Mouse (Mus musculus) gastrocnemius, postnatal 10 days (tissue): Measurements from ENCODE around the gene Fbxo17. TPM values are rescaled to one million over a fixed set of nuclear protein-coding genes. Genes with fewer than 3 reads are reported as not detected.
A peak's percentile ranks its signal among the peaks of the same experiment; 100 is the strongest.

ENCODE experiments used
- DNase-seq: peaks from one replicate; pipeline ENCODE4 v3.0.0; 2021; ENCODE audit warnings: mixed read lengths
- total RNA-seq, 2 experiments: library from RNA; stranded (reverse); gene quantifications; 2 replicates each; pipeline ENCODE4 v1.2.3; 2021

The Fbxo17 gene
- total RNA-seq, 2 experiments from 2014 or later: 12.2 to 13.5 TPM

DNA sequence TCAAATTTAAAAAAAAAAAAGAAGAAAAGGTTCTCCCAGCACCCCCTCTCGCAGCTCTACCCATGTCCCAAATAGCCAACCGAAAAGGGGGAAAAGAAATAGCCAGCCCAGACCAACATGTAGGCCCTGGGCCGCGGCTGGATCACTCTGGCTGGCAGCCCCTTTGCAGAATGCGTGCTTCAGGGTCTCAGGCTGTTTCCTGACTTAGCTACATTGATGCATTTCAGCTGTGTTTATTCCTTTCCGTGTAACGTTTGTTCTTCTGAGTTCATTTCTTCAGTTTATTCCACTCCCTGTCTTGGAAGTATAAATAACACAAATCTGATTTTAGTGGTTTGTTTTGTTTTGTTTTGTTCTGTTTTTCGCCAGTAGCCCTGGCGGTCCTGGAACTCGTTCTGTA is 1.1 kb downstream of the Fbxo17 start:
- DNase-seq: no peak

GRCm38 (mm10) chr7:28719159-28719558 is 2.6 kb downstream of the Fbxo17 start:
- DNase-seq: no peak

DNA sequence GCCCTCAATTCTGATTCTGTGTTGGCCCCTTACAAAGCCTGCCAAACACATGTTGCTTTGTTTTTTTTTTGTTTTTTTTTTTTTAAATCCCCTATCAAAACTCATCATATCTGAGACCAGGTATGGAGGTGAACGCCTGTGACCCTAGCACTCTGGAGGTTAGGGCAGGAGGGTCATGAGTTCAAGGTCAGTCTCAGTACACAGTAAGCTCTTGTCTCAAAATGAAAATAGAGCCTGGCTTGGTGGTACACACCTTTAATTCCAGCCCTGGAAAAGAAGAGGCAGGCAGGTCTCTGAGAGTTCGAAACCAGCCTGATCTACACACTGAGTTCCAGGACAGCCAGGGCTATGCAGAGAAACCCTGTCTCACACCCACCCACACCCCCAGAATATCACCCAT is 3.0 kb downstream of the Fbxo17 start:
- DNase-seq: no peak

GRCm38 (mm10) chr7:28720753-28721537 is 4.3 kb downstream of the Fbxo17 start:
- DNase-seq: no peak

DNA sequence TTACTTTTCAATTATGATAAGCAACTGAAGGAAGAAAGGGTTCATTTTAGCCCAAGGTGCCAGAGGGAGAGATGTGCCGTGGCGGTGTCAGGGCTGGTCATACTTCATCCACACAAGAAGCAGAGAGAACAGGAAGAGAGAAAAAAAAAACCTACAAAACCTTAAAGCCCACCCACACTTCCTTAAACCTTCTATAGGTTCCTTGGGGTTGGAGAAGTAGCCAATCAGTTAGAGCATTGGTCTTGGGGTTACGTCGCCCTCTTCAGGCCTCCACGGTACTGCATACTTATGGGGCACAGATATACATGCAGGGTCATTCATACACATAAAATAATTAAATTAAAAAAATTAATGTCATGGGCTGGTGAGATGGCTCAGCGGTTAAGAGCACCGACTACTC is 5.5 kb downstream of the Fbxo17 start:
- no peak for DNase-seq

GRCm38 (mm10) chr7:28724613-28725012 is 8.0 kb downstream of the Fbxo17 start:
- no peak for DNase-seq

- peak; percentile 84 for DNase-seq
Observed at GRCm38 (mm10) chr7:28726600-28726999, 10.0 kb downstream of the Fbxo17 start.

- peak; percentile 47 for DNase-seq
Observed at GRCm38 (mm10) chr7:28727649-28728340, 11.2 kb downstream of the Fbxo17 start.

GRCm38 (mm10) chr7:28732341-28733142 is 15.9 kb downstream of the Fbxo17 start:
- peak; percentile 45 for DNase-seq

GRCm38 (mm10) chr7:28733211-28733610 is 16.6 kb downstream of the Fbxo17 start:
- no peak for DNase-seq

DNA sequence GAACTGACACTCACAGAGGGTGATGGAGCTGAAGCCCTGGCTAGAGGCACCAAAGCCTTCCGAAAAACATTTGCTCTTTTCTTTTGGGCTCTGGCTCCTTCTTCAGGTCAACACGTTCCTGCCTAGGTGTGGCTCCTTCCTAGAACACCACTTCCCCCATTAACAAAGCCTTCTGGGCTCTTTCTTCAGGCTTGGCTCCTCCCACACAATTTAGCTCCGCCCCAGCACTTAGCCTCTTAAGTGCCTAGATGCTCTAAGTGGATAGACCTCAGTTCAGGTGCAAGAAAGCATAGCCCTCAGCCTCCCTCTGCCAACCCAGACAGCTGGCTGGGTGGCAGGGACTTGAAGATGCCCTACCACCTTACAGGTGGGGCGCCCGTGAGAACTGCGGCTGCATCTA is 19.1 kb downstream of the Fbxo17 start:
- no peak for DNase-seq

DNA sequence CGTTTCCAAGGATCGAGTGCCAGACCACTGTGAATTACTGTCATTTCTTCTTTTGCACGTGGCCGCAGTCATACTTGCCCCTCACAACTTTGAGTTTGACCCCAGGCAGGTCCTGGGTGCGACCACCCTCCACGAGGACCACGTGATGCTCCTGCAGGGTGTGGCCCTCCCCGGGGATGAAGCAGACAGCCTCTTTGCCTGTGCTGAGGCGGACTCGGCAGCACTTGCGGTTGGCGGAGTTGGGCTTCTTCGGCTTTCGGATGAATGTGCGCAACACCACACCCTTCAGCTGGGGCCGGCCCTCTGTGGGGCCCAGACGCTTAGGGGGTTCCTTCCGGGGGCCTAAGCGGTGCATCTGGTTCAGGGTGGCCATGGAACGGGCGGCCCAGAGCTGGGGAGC is 23.2 kb downstream of the Fbxo17 start:
- DNase-seq: no peak

DNA sequence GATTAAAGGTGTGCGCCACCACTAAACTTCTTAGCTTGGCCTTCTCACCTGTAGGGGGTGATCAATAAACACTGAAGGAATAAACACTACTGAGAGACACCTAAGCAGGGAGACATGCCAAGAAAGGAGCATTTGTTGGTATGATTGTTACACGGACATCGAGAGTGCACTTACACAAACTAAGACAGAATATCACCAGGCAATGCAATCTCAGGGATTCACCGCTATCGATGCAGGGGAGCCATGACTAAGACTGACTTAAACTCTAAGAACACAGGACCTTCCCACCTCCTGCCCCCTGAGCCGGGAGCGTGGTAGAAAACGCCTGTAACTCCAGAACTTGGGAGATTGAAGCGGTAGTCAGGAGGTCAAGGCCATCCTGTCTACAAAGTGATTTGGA is 24.3 kb downstream of the Fbxo17 start:
- no peak for DNase-seq

GRCm38 (mm10) chr7:28741368-28741708 is 24.7 kb downstream of the Fbxo17 start:
- no peak for DNase-seq

GRCm38 (mm10) chr7:28741709-28742438 is 25.3 kb downstream of the Fbxo17 start, which contains the start of the genes Mrps12 and Sars2:
Mrps12 (minus strand) TSS chr7:28741820.
Sars2 (plus strand) TSS chr7:28741992.
- DNase-seq: peak; percentile 95

- no peak for DNase-seq
Observed at GRCm38 (mm10) chr7:28749935-28750334, 33.3 kb downstream of the Fbxo17 start.

DNA sequence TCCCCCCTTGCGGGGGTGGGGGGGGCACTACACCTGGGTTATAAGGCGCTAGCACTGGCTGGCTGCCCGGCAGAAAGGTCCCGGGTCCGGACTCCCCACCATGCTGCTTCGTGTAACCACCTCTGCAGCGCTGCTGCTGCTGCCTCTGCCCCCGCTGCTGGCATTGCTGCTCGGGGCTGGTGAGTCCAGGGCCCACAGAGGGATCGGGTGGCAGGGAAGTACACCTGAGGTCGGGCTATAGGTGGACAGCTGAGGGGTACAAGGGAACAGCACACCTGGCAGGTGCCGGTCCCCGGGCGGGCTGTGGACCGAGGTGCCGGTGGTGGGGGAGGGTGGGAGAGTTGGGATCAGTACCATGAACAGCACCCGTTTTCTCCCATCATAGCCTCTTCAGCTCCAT is 39.5 kb downstream of the Fbxo17 start, which contains the start of gene Ccer2:
Gene Ccer2 (plus strand): TSS at position 96 of the 400 bp plus-strand sequence.
- DNase-seq: no peak

DNA sequence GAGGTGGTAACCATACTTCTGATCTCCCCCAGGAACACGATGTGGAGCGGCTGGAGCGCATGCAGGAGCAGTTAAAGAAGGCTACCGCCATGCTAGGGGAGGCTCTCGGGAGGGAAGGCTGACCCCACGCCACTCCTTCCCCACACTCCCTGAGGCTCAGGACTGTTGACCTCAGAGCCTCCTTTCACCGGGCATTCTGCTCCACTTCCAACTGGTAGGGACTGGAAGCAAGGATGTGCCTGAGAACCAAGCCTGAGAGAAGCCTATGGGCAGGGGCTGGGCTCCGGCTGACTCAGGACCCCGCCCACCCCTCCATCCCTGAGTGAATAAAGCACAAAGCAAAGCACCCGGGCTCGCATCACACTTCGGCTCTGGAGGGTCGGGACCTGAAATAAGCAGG is 42.0 kb downstream of the Fbxo17 start:
- no peak for DNase-seq

DNA sequence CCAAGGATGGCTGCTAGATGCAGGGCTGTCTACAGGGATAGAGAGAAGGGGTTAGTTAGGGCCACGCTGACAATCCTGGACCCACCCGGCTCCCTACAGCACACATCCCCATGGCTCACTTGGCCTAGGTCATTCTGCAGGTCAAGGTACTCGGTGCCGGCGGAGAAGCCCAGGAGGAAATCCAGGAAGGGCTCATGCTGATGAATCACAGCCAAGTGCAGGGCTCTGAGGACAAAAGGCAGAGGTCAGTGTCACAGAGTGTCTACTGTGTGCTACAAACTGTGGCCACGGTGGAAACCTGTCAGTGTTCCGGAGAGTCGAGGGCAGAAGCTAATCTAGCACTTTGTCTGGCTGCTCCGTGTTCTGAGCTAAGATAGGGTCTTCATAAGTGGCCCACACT is 45.3 kb downstream of the Fbxo17 start:
- no peak for DNase-seq

DNA sequence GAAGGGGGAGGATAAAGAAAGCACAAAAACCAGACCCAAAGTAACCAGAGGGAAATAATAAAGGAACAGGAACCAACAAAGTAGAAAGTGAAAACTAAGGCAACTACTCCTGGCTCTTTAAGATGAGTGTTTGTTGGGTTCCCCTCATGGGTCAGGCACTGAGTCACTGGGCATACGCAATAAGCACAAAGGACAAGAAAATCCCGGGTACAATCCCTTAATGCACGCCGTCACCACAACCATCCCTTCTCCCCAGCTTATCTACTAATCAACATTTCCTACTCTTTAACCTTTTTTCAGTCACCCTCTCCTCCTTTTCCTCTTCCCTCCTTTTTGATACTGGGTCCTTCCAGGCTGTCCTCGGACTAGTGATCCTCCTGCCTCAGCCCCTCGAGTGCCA is 48.6 kb downstream of the Fbxo17 start:
- no peak for DNase-seq

- peak; percentile 91 for DNase-seq
Observed at GRCm38 (mm10) chr7:28766173-28766879, 49.7 kb downstream of the Fbxo17 start, which contains the start of gene Sirt2. Sirt2 (plus strand) TSS chr7:28766735.
